Mouse (Mus musculus) layer of hippocampus, postnatal 25 days (tissue): ENCODE measurements around the gene Palm. TPM values are rescaled to one million over a fixed set of nuclear protein-coding genes. Genes with fewer than 3 reads are reported as not detected.
A peak's percentile ranks its signal among the peaks of the same experiment; 100 is the strongest.

ENCODE experiments used
- DNase-seq, 2 experiments: peaks; one replicate each; pipeline ENCODE4 v3.0.0; 2022; ENCODE audit warnings: mixed read lengths in 2 of 2, low spot score in 1 of 2; ENCODE audit errors: extremely low spot score in 1 of 2
- total RNA-seq, 2 experiments: library from RNA; stranded (reverse); gene quantifications; 2 replicates each; pipeline ENCODE4 v1.2.3; 2021

The Palm gene
- total RNA-seq, 2 experiments from 2014 or later: 307 to 325 TPM

- DNase-seq: no peak
Measured at GRCm38 (mm10) chr10:79820782-79821181, 27.4 kb downstream of the Palm start, which contains the start of gene Misp. Gene Misp, plus strand, starts transcription at chr10:79820989.

- DNase-seq: no peak
Measured at GRCm38 (mm10) chr10:79821731-79822130, 28.4 kb downstream of the Palm start.

- DNase-seq: no peak
Measured at GRCm38 (mm10) chr10:79822372-79822771, 29.0 kb downstream of the Palm start.

GRCm38 (mm10) chr10:79823011-79823410 lies 29.6 kb downstream of the Palm start:
- DNase-seq: no peak

- no peak for DNase-seq
Measured at GRCm38 (mm10) chr10:79824413-79824812, 31.0 kb downstream of the Palm start.

- DNase-seq: no peak
Measured at GRCm38 (mm10) chr10:79831583-79831982, 38.2 kb downstream of the Palm start.

GRCm38 (mm10) chr10:79832026-79832785 lies 38.8 kb downstream of the Palm start:
- no peak for DNase-seq

GRCm38 (mm10) chr10:79832786-79833181 lies 39.4 kb downstream of the Palm start:
- no peak for DNase-seq

GRCm38 (mm10) chr10:79834769-79835398 lies 41.5 kb downstream of the Palm start:
- peak; percentile 65 to 91 for DNase-seq

- DNase-seq: no peak
Measured at GRCm38 (mm10) chr10:79836918-79837317, 43.5 kb downstream of the Palm start.

- DNase-seq: no peak
Measured at GRCm38 (mm10) chr10:79838151-79838550, 44.8 kb downstream of the Palm start.

GRCm38 (mm10) chr10:79840091-79840490 lies 46.7 kb downstream of the Palm start:
- DNase-seq: no peak

GRCm38 (mm10) chr10:79840644-79841551 lies 47.5 kb downstream of the Palm start:
- DNase-seq: peak in 1 of 2 experiments; percentile 42

- no peak for DNase-seq
Measured at GRCm38 (mm10) chr10:79842322-79842721, 49.0 kb downstream of the Palm start.

- no peak for DNase-seq
Measured at GRCm38 (mm10) chr10:79843476-79843875, 50.1 kb downstream of the Palm start.

- no peak for DNase-seq
Measured at GRCm38 (mm10) chr10:79846553-79846952, 53.2 kb downstream of the Palm start.

GRCm38 (mm10) chr10:79849941-79850628 lies 56.7 kb downstream of the Palm start:
- no peak for DNase-seq

- no peak for DNase-seq
Measured at GRCm38 (mm10) chr10:79851653-79852052, 58.3 kb downstream of the Palm start.

GRCm38 (mm10) chr10:79852107-79852789 lies 58.9 kb downstream of the Palm start:
- no peak for DNase-seq

- no peak for DNase-seq
Measured at GRCm38 (mm10) chr10:79852827-79853226, 59.5 kb downstream of the Palm start.
